Mouse (Mus musculus) neural tube, embryonic 13.5 days (tissue): ENCODE measurements at regions not wholly inside any gene's neighbourhood (a gene's known extent, or its start where the extent isn't known, plus 50 kb on each side); places are given as distances from the start of the nearest gene placed in this dataset.
A peak's percentile ranks its signal among the peaks of the same experiment; 100 is the strongest.

Experiments
- ATAC-seq: fragments of 200-750 bp; cut with Nextera tagmentation; 2 replicates; pipeline ENCODE4 v1.8.0; 2017; ENCODE audit warnings: low read depth, mild to moderate bottlenecking, moderate TSS enrichment, moderate library complexity
- H3K27ac ChIP-seq: fragments of 300-500 bp; sonication (generic); replicated peaks from 2 replicates; pipeline ENCODE4 v1.5.1; 2015; ENCODE audit warnings: moderate library complexity, mild to moderate bottlenecking, inconsistent platforms
- H3K27me3 ChIP-seq: fragments of 300-500 bp; sonication (generic); 2 replicates; pipeline ENCODE4 v1.6.1; 2015; ENCODE audit warnings: mild to moderate bottlenecking, inconsistent platforms
- H3K36me3 ChIP-seq: fragments of 300-500 bp; sonication (generic); 2 replicates; pipeline ENCODE4 v1.6.1; 2015; ENCODE audit warnings: mild to moderate bottlenecking, inconsistent platforms
- H3K4me1 ChIP-seq: fragments of 300-500 bp; sonication (generic); replicated peaks from 2 replicates; pipeline ENCODE4 v1.6.1; 2015; ENCODE audit warnings: inconsistent platforms
- H3K4me2 ChIP-seq: fragments of 300-500 bp; sonication (generic); 2 replicates; pipeline ENCODE4 v1.6.1; 2015; ENCODE audit warnings: inconsistent platforms, mild to moderate bottlenecking, moderate library complexity
- H3K4me3 ChIP-seq: fragments of 300-500 bp; sonication (generic); 2 replicates; pipeline ENCODE4 v1.5.1; 2015; ENCODE audit warnings: mild to moderate bottlenecking, inconsistent platforms
- H3K9ac ChIP-seq: fragments of 300-500 bp; sonication (generic); 2 replicates; pipeline ENCODE4 v1.6.1; 2015; ENCODE audit warnings: moderate library complexity, mild to moderate bottlenecking, inconsistent platforms
- H3K9me3 ChIP-seq: fragments of 300-500 bp; sonication (generic); 2 replicates; pipeline ENCODE4 v1.6.1; 2016; ENCODE audit warnings: inconsistent platforms
- WGBS: fragments of 180-500 bp; shearing (Covaris S2); methylation state at CpG from one replicate; pipeline ENCODE4 v1.1.7; 2015; 5-methylcytosine and 5-hydroxymethylcytosine counted together

DNA sequence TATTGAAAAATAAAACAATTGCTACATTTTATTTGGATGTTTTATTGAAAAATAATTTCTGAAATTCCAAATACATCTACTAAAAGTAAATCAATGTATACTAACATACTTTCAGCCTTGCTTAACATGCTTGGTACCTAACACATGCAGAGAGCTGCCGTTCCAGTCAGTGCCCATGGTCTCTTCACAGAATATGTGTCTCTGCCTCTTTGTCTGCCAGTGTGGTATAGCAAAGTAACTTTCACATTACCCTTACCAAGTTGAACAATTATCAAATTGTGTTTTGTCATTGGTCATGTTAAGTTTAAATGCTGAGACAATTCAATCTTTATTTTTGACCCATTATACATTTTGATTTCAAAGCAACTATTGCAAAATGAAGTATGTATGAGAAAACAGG is 1159.2 kb upstream of the Foxg1 start:
- H3K27me3 ChIP-seq = no peaks in the 10 kb centered on the region
- H3K9ac ChIP-seq = no peak overlapping the region
- no peak for ATAC-seq
- WGBS = 14% methylated on average over 1 of the region's 1 CpGs
- no peak overlapping the region for H3K4me2 ChIP-seq
- H3K27ac ChIP-seq = no peak overlapping the region
- H3K4me3 ChIP-seq = no peak overlapping the region
- H3K36me3 ChIP-seq = no peaks in the 10 kb centered on the region
- H3K4me1 ChIP-seq = peaks cover 7% of the 10 kb centered on the region
- no peaks in the 10 kb centered on the region for H3K9me3 ChIP-seq

DNA sequence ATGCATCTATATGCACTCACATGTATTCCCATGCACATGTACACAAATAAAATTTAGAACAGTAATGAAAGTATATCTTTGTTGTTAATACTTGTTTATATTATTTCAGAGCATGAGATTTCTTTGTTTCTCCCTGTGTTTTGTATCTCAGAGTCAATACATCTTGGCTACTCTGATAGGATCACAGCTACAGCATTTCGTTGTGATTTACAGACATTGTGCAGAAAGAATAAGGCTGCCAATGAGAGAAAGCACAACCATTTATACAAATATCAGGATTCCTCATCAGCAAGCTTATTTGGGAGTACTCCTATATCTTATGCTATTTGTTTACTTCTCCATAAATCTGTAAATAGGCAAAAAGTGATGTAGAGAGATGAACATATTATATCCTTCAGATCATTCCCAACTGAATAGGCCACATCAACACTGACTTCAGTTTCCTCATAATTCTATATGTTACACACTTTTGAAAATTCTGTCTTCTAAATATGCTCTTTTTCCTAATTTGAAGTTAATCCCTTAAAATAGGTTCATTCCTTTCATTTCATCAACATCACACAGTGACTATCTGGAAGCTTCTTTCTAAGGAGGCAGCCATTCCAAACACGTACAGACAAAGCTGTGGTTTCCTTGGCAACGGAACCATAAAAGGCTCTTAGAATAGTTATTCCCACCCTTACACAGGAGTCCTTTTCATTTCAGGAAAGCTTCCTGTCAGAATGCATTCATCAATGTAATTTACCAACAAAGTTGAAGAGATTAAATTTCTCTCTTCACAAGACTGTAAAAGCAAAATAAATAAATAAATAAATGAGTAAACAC is 1160.3 kb upstream of the Foxg1 start:
- no peaks in the 10 kb centered on the region for H3K36me3 ChIP-seq
- H3K9ac ChIP-seq = no peak overlapping the region
- H3K4me2 ChIP-seq = no peak overlapping the region
- 25% methylated on average over 3 of the region's 3 CpGs for WGBS
- peaks cover 7% of the 10 kb centered on the region for H3K4me1 ChIP-seq
- H3K9me3 ChIP-seq = no peaks in the 10 kb centered on the region
- ATAC-seq = peak; percentile 93
- no peak overlapping the region for H3K4me3 ChIP-seq
- peak overlapping the region; percentile 61 for H3K27ac ChIP-seq
- H3K27me3 ChIP-seq = no peaks in the 10 kb centered on the region

DNA sequence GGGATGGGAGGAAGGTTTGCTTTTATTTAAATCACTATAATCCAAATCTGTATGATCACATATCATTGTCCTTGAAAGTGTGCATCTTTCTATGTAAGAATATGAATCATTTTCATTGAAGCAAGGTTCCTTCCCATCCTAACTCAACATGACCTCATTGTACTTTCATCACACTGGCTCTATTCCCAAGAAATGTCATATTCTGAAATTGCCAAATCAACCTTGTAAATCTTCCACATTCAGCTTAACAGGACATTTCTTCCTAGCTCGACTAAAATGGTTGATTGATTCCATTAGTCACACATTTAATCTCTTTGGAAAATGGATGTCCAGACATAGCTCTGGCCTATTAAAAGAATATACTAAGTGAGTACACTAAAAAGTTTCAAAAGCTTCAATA is 1200.6 kb upstream of the Foxg1 start:
- 31% methylated on average over 1 of the region's 1 CpGs for WGBS
- Histone ChIP-seq H3K27me3 (no peaks in the 10 kb centered on the region), H3K4me2 (no peak overlapping the region), H3K27ac (no peak overlapping the region), H3K9ac (no peak overlapping the region), H3K36me3 (no peaks in the 10 kb centered on the region), H3K4me1 (no peaks in the 10 kb centered on the region), H3K4me3 (no peak overlapping the region), H3K9me3 (no peaks in the 10 kb centered on the region)
- no peak for ATAC-seq

DNA sequence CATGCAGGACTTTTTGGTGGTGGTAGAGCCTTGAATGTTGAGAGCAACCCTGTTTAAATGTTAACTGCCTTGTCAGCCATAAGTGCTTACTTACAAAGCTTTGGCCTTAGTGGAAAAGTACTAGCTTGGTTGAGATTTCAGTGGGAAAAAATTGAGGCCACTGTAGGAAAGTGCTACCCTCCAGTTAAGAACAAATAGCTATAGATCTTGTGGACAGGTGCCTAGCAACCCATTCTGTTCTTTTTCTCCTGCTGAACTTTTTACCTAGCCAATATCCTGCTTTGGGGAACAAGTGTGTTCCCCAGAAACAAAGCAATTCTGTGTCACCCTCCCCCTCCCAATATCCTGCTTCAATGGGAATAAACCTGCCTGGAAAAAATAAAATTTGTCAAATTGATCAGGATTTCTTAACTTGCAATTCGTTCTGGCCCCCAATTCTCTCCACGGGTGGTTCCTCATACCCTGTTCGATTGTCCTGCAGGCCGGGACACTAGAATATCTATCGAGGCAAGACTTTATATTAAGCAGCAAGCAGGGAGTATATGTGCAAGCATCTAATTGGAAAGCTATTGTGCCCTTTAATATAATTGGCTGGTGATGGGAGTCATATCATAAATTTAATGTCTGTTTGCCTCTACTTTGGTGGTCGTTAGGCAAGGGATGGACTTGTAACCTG is 1208.4 kb upstream of the Foxg1 start:
- 17% methylated on average over 6 of the region's 6 CpGs for WGBS
- Histone ChIP-seq H3K4me3 (no peak overlapping the region), H3K27me3 (no peaks in the 10 kb centered on the region), H3K4me2 (no peak overlapping the region), H3K36me3 (no peaks in the 10 kb centered on the region), H3K4me1 (0 out of 2 replicates have a peak, but pooled peaks cover 5% of the 10 kb centered on the region), H3K9ac (no peak overlapping the region), H3K9me3 (no peaks in the 10 kb centered on the region), H3K27ac (peak overlapping the region; percentile 52; the same call in 1 of the 2 replicates)
- ATAC-seq = peak; percentile 81

DNA sequence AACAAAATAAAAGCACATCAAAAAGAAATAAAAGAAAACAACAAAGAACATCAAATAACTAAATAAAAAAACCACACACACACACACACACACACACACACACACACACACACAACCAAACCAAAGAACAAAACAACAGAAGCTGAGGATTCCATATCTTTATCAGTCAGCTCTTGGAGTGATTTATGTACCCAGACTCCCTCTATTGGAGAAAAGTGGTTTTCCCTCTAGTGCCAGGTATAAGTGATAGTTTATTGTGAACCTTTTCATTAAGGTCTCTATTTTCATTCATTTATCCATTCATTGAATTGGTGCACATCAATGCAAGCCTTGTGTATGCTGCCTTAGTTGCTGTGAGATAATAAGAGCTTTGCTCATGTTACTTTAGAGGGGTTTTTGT is 1236.3 kb upstream of the Foxg1 start:
- no peaks in the 10 kb centered on the region for H3K4me1 ChIP-seq
- no peaks in the 10 kb centered on the region for H3K9me3 ChIP-seq
- no peak overlapping the region for H3K4me2 ChIP-seq
- H3K36me3 ChIP-seq = no peaks in the 10 kb centered on the region
- H3K27me3 ChIP-seq = no peaks in the 10 kb centered on the region
- H3K9ac ChIP-seq = no peak overlapping the region
- no peak; the same call in 1 of the 2 replicates for ATAC-seq
- H3K4me3 ChIP-seq = no peak overlapping the region
- no peak overlapping the region for H3K27ac ChIP-seq

DNA sequence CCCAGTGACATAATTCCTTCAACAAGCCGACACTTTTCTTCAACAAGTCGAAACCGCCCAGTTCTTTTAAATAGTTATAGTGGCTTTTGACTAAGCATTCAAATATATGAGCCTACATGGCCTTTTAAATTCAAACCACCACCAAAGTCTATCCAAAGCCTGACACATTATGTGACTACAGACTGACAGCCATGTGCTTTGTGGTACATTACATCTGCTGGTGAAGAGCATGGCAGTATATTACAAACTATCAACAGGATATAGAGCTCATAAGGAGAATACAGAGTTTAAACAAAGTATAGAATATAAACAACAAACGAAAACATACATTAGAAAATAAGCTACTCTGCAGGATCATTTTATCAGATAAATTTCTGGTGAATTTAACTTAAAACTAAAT is 1259.5 kb upstream of the Foxg1 start:
- Histone ChIP-seq H3K27me3 (no peaks in the 10 kb centered on the region), H3K27ac (no peak overlapping the region), H3K36me3 (no peaks in the 10 kb centered on the region), H3K4me2 (no peak overlapping the region), H3K4me3 (no peak overlapping the region), H3K9ac (no peak overlapping the region), H3K4me1 (no peaks in the 10 kb centered on the region), H3K9me3 (0 out of 2 replicates have a peak, but pooled peaks cover 4% of the 10 kb centered on the region)
- WGBS = 88% methylated on average over 4 of the region's 4 CpGs
- ATAC-seq = no peak

DNA sequence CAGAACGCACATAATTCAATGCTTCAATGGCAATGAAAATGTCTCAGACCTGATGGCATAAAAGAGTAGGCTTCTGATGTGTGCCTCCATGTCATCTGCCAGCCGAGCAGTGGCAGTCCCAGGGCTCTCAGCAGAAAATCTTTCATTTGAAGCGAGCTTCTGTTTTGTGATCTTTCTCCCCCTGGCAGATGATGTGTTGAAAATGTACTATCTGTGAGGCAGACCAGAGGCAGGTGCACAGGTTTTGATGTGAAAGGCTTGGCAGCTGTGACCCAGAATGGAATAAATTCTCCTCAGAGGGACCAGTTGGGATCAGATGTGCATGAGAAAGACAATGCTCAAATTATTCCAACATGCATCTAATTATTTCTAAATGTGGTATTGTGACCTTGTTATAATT is 1281.0 kb upstream of the Nova1 start:
- Histone ChIP-seq H3K9ac (no peak overlapping the region), H3K4me2 (no peak overlapping the region), H3K27ac (no peak overlapping the region), H3K9me3 (peaks cover 8% of the 10 kb centered on the region), H3K4me3 (no peak overlapping the region), H3K36me3 (no peaks in the 10 kb centered on the region), H3K4me1 (no peaks in the 10 kb centered on the region), H3K27me3 (no peaks in the 10 kb centered on the region)
- WGBS = 60% methylated on average over 3 of the region's 3 CpGs
- ATAC-seq = peak; percentile 23; the same call in 1 of the 2 replicates

DNA sequence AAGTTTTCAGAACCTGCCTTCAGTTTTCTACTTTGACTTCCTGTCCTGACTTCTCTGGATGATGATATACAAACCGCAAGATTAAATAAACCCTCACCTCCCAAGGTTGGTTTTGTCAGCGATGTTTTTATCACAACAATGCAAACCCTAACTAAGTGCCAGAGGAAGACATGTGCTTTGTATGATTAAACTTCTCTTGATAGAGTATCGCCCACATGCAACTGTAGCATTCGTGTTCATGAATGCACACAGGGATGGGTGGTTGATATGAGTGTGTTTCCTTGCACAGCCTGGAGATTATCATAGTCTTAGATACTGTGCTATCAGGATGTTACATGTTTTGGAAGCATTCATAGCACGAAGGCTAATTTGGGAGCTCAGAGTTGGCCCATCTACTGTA is 1268.3 kb upstream of the Nova1 start:
- H3K4me2 ChIP-seq = no peak overlapping the region
- no peaks in the 10 kb centered on the region for H3K9me3 ChIP-seq
- no peak overlapping the region for H3K9ac ChIP-seq
- no peaks in the 10 kb centered on the region for H3K27me3 ChIP-seq
- no peak overlapping the region for H3K4me3 ChIP-seq
- no peak for ATAC-seq
- H3K27ac ChIP-seq = no peak overlapping the region
- H3K36me3 ChIP-seq = no peaks in the 10 kb centered on the region
- 93% methylated on average over 5 of the region's 5 CpGs for whole genome bisulfite sequencing
- no peaks in the 10 kb centered on the region for H3K4me1 ChIP-seq

DNA sequence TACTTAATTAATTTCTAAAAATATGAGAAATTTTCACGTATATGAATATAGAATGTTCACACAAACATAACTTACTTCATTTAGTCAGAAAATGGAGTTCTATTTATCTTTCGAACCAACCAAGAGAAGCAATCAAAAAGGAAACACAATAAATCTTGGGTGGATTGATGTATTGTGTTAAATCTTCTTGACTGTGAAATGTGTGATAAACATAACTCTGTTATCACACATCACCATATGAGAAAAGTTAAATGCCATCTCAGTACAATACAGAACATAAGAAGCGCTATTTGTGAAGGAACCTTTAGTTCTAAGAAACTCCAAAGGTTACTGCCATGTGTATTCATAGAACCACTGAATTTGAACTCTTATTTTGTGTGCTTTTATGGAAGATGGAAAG is 1264.6 kb upstream of the Nova1 start:
- WGBS = 89% methylated on average over 3 of the region's 3 CpGs
- no peak for ATAC-seq
- H3K4me3 ChIP-seq = no peak overlapping the region

DNA sequence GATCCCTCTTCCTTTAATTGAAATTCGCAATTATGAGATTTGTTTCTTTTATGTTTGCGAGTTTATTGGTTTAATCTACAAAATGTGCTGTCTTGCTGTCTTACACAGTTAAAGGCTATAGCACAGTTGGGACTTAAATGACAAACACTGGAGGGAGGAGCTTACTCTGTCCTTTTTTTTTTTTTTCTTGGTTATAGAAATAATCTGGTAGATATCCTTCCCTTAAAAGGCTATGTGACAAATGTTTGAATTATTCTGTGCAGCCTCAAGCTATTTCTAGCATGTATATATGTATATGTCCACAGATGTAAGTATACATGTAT is 1243.9 kb upstream of the Nova1 start:
- Histone ChIP-seq H3K9ac (no peak overlapping the region), H3K27ac (peak overlapping the region; percentile 90), H3K36me3 (no peaks in the 10 kb centered on the region), H3K4me3 (no peak overlapping the region), H3K27me3 (no peaks in the 10 kb centered on the region), H3K4me1 (peaks cover 9% of the 10 kb centered on the region; the same call in 1 of the 2 replicates), H3K4me2 (0 out of 2 replicates have a peak overlapping the region, but pooled peaks have one; percentile 7), H3K9me3 (no peaks in the 10 kb centered on the region)
- peak; percentile 82 for ATAC-seq
- WGBS = 69% methylated on average over 2 of the region's 2 CpGs

More for the DNA sequence above, 1264.6 kb upstream of the Nova1 start:
- no peak overlapping the region for H3K27ac ChIP-seq
- no peak overlapping the region for H3K4me2 ChIP-seq
- H3K4me1 ChIP-seq = no peaks in the 10 kb centered on the region
- H3K9me3 ChIP-seq = no peaks in the 10 kb centered on the region
- no peak overlapping the region for H3K9ac ChIP-seq
- no peaks in the 10 kb centered on the region for H3K27me3 ChIP-seq
- no peaks in the 10 kb centered on the region for H3K36me3 ChIP-seq

DNA sequence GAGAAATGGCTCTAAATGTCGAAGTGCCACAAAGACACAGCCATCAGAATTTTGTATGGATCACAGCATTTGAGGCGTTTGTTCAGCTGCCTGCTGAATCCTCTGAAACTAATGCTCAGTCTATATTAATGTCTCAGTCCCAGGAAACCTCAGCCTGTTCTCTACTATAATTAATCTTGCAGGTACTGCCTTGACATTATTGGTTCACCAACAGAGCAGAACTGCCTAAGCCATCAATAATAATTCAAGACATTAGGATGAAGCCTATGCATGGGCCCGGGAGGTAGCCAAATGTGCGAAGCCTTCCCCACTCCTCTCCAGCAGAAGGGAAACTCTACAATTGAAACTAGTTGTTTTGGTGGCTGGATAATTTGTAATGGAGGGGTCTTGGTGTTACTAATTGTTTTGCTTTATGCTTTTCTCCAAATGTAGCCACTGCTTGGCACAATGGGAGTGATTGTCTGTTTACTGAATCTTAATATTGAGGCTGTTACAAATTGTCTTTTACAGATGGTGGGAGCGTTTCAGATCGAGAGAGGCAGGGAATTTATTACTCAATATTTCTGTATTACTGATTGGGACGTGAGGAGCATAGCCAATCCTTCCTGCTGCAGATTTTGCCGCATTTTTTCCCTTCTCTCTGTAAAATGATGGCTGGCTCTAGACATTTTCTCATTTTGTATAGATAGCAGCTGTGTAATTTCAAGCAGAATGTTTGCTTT is 1243.3 kb upstream of the Nova1 start:
- 41% methylated on average over 8 of the region's 8 CpGs for WGBS
- ATAC-seq = peak; percentile 92

DNA sequence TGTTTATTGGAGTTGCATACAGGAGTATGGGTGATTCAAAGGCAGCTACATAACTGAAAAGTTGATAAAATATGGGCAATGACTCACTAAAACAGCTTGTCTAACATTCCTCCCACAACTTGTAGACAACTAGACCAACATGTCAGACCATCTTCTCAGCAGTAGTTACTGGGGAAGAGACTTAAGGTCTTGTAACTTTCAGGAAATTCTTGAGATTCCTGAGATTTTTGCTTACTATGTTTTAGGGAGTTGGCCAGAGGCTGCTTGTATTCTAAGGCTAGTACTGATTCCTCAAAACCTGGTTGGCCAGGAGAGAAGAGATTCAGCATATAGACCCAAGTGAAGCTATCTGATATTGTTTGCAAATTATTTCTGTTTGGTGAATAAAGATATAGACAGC is 1201.7 kb upstream of the Nova1 start:
- Histone ChIP-seq H3K27me3 (no peaks in the 10 kb centered on the region), H3K4me2 (no peak overlapping the region), H3K27ac (no peak overlapping the region), H3K9ac (no peak overlapping the region), H3K9me3 (no peaks in the 10 kb centered on the region), H3K36me3 (no peaks in the 10 kb centered on the region), H3K4me3 (no peak overlapping the region), H3K4me1 (no peaks in the 10 kb centered on the region)
- ATAC-seq = no peak

More for the DNA sequence above, 1243.3 kb upstream of the Nova1 start:
- Histone ChIP-seq H3K4me3 (no peak overlapping the region), H3K36me3 (no peaks in the 10 kb centered on the region), H3K27ac (peak overlapping the region; percentile 90), H3K9ac (no peak overlapping the region), H3K9me3 (no peaks in the 10 kb centered on the region), H3K27me3 (no peaks in the 10 kb centered on the region), H3K4me2 (peak overlapping the region; percentile 7; the same call in 1 of the 2 replicates), H3K4me1 (peaks cover 9% of the 10 kb centered on the region; the same call in 1 of the 2 replicates)
